Mouse (Mus musculus): ENCODE measurements around the gene Cipc.

The Cipc gene

GRCm38 (mm10) chr12:86948627-86949026 lies 1.8 kb downstream of the Cipc start:
- Histone ChIP-seq H3K27me3 (ENCODE audit: insufficient read depth, low read length) (no peaks in the 10 kb centered on the region), H3K36me3 (ENCODE audit: insufficient read depth, low read length) (peaks cover 38% of the 10 kb centered on the region), H3K4me1 (replicated peaks; ENCODE audit: low read depth, low read length) (peaks cover 65% of the 10 kb centered on the region), H3K9me3 (ENCODE audit: low read length) (no peaks in the 10 kb centered on the region), H3K4me3 (replicated peaks; ENCODE audit: low read length) (0 out of 2 replicates have a peak overlapping the region, but pooled peaks have one; percentile 92)
- no peak for TF ChIP-seq NANOG (IDR thresholded peaks at IDR 0.05; ENCODE audit: borderline replicate concordance, low read length)

- peaks cover 47% of the 10 kb centered on the region for H3K36me3 ChIP-seq (ENCODE audit: insufficient read depth, low read length)
- no peaks in the 10 kb centered on the region for H3K9me3 ChIP-seq (ENCODE audit: low read length)
- peaks cover 58% of the 10 kb centered on the region for H3K4me1 ChIP-seq (replicated peaks; ENCODE audit: low read depth, low read length)
- no peak overlapping the region for H3K4me3 ChIP-seq (replicated peaks; ENCODE audit: low read length)
- TF ChIP-seq POU5F1 (IDR thresholded peaks at IDR 0.05; ENCODE audit: borderline replicate concordance, low read length) (no peak), NANOG (IDR thresholded peaks at IDR 0.05; ENCODE audit: borderline replicate concordance, low read length) (no peak), CTCF (conservative IDR thresholded peaks at IDR 0.05; ENCODE audit: low read length) (no peak)
- no peaks in the 10 kb centered on the region for H3K27me3 ChIP-seq (ENCODE audit: insufficient read depth, low read length)
These were observed 2.7 kb downstream of the Cipc start for GRCm38 (mm10) chr12:86949501-86949900.

- peaks cover 54% of the 10 kb centered on the region for H3K36me3 ChIP-seq (ENCODE audit: insufficient read depth, low read length)
- no peaks in the 10 kb centered on the region for H3K27me3 ChIP-seq (ENCODE audit: insufficient read depth, low read length)
- no peaks in the 10 kb centered on the region for H3K9me3 ChIP-seq (ENCODE audit: low read length)
- TF ChIP-seq NANOG (IDR thresholded peaks at IDR 0.05; ENCODE audit: borderline replicate concordance, low read length) (no peak), CTCF (conservative IDR thresholded peaks at IDR 0.05; ENCODE audit: low read length) (no peak), POU5F1 (IDR thresholded peaks at IDR 0.05; ENCODE audit: borderline replicate concordance, low read length) (no peak)
- no peak overlapping the region for H3K4me3 ChIP-seq (replicated peaks; ENCODE audit: low read length)
- peaks cover 50% of the 10 kb centered on the region for H3K4me1 ChIP-seq (replicated peaks; ENCODE audit: low read depth, low read length)
These were observed 3.5 kb downstream of the Cipc start for GRCm38 (mm10) chr12:86950161-86950960.

GRCm38 (mm10) chr12:86950961-86951360 lies 4.1 kb downstream of the Cipc start:
- H3K4me1 ChIP-seq (replicated peaks; ENCODE audit: low read depth, low read length), result peaks cover 44% of the 10 kb centered on the region
- no peak overlapping the region for H3K4me3 ChIP-seq (replicated peaks; ENCODE audit: low read length)
- H3K27me3 ChIP-seq (ENCODE audit: insufficient read depth, low read length), result no peaks in the 10 kb centered on the region
- H3K36me3 ChIP-seq (ENCODE audit: insufficient read depth, low read length), result peaks cover 60% of the 10 kb centered on the region
- H3K9me3 ChIP-seq (ENCODE audit: low read length), result no peaks in the 10 kb centered on the region
- no peak for TF ChIP-seq CTCF (conservative IDR thresholded peaks at IDR 0.05; ENCODE audit: low read length)
- no peak for TF ChIP-seq POU5F1 (IDR thresholded peaks at IDR 0.05; ENCODE audit: borderline replicate concordance, low read length)
- no peak for TF ChIP-seq NANOG (IDR thresholded peaks at IDR 0.05; ENCODE audit: borderline replicate concordance, low read length)

GRCm38 (mm10) chr12:86952331-86952850 lies 5.5 kb downstream of the Cipc start:
- Histone ChIP-seq H3K9me3 (ENCODE audit: low read length) (no peaks in the 10 kb centered on the region), H3K36me3 (ENCODE audit: insufficient read depth, low read length) (peaks cover 74% of the 10 kb centered on the region), H3K27me3 (ENCODE audit: insufficient read depth, low read length) (no peaks in the 10 kb centered on the region), H3K4me3 (replicated peaks; ENCODE audit: low read length) (no peak overlapping the region), H3K4me1 (replicated peaks; ENCODE audit: low read depth, low read length) (peaks cover 43% of the 10 kb centered on the region)
- TF ChIP-seq CTCF (conservative IDR thresholded peaks at IDR 0.05; ENCODE audit: low read length) (no peak), NANOG (IDR thresholded peaks at IDR 0.05; ENCODE audit: borderline replicate concordance, low read length) (no peak), POU5F1 (IDR thresholded peaks at IDR 0.05; ENCODE audit: borderline replicate concordance, low read length) (no peak)

- Histone ChIP-seq H3K4me1 (replicated peaks; ENCODE audit: low read depth, low read length) (peaks cover 19% of the 10 kb centered on the region), H3K9me3 (ENCODE audit: low read length) (no peaks in the 10 kb centered on the region), H3K36me3 (ENCODE audit: insufficient read depth, low read length) (peaks cover 89% of the 10 kb centered on the region), H3K4me3 (replicated peaks; ENCODE audit: low read length) (no peak overlapping the region), H3K27me3 (ENCODE audit: insufficient read depth, low read length) (no peaks in the 10 kb centered on the region)
- no peak for TF ChIP-seq NANOG (IDR thresholded peaks at IDR 0.05; ENCODE audit: borderline replicate concordance, low read length)
- TF ChIP-seq CTCF (conservative IDR thresholded peaks at IDR 0.05; ENCODE audit: low read length), result no peak
- TF ChIP-seq POU5F1 (IDR thresholded peaks at IDR 0.05; ENCODE audit: borderline replicate concordance, low read length), result no peak
These were observed 9.1 kb downstream of the Cipc start for GRCm38 (mm10) chr12:86955894-86956293.

- H3K9me3 ChIP-seq (ENCODE audit: low read length), result no peaks in the 10 kb centered on the region
- peaks cover 98% of the 10 kb centered on the region for H3K36me3 ChIP-seq (ENCODE audit: insufficient read depth, low read length)
- peaks cover 21% of the 10 kb centered on the region for H3K4me1 ChIP-seq (replicated peaks; ENCODE audit: low read depth, low read length)
- TF ChIP-seq NANOG (IDR thresholded peaks at IDR 0.05; ENCODE audit: borderline replicate concordance, low read length), result no peak
- H3K4me3 ChIP-seq (replicated peaks; ENCODE audit: low read length), result no peak overlapping the region
- H3K27me3 ChIP-seq (ENCODE audit: insufficient read depth, low read length), result no peaks in the 10 kb centered on the region
These were observed 11.7 kb downstream of the Cipc start for GRCm38 (mm10) chr12:86958558-86958957.

- no peaks in the 10 kb centered on the region for H3K27me3 ChIP-seq (ENCODE audit: insufficient read depth, low read length)
- H3K9me3 ChIP-seq (ENCODE audit: low read length), result no peaks in the 10 kb centered on the region
- no peak overlapping the region for H3K4me3 ChIP-seq (replicated peaks; ENCODE audit: low read length)
- H3K36me3 ChIP-seq (ENCODE audit: insufficient read depth, low read length), result peaks cover 99% of the 10 kb centered on the region
- no peak for TF ChIP-seq CTCF (conservative IDR thresholded peaks at IDR 0.05; ENCODE audit: low read length)
- TF ChIP-seq POU5F1 (IDR thresholded peaks at IDR 0.05; ENCODE audit: borderline replicate concordance, low read length), result no peak
- TF ChIP-seq NANOG (IDR thresholded peaks at IDR 0.05; ENCODE audit: borderline replicate concordance, low read length), result no peak
- peaks cover 21% of the 10 kb centered on the region for H3K4me1 ChIP-seq (replicated peaks; ENCODE audit: low read depth, low read length)
These were observed 12.8 kb downstream of the Cipc start for GRCm38 (mm10) chr12:86959661-86960060.

- H3K27me3 ChIP-seq (ENCODE audit: insufficient read depth, low read length), result no peaks in the 10 kb centered on the region
These were observed 13.3 kb downstream of the Cipc start for GRCm38 (mm10) chr12:86960138-86960537.

More at GRCm38 (mm10) chr12:86960138-86960537, 13.3 kb downstream of the Cipc start:
- Histone ChIP-seq H3K9me3 (ENCODE audit: low read length) (no peaks in the 10 kb centered on the region), H3K4me1 (replicated peaks; ENCODE audit: low read depth, low read length) (peaks cover 21% of the 10 kb centered on the region), H3K36me3 (ENCODE audit: insufficient read depth, low read length) (peaks cover 100% of the 10 kb centered on the region), H3K4me3 (replicated peaks; ENCODE audit: low read length) (no peak overlapping the region)
- TF ChIP-seq POU5F1 (IDR thresholded peaks at IDR 0.05; ENCODE audit: borderline replicate concordance, low read length) (no peak), NANOG (IDR thresholded peaks at IDR 0.05; ENCODE audit: borderline replicate concordance, low read length) (no peak), CTCF (conservative IDR thresholded peaks at IDR 0.05; ENCODE audit: low read length) (peak; percentile 9; the same call in 1 of the 2 replicates)
